Mouse (Mus musculus) bone marrow, adult 2 months (tissue): ENCODE data around the gene Kyat1.

ENCODE experiments used
- CTCF ChIP-seq: fragments of 200-500 bp; IDR thresholded peaks from 2 replicates; pipeline ENCODE4 v1.5.1; 2011; ENCODE audit warnings: low read length, control low read depth; ENCODE audit not compliant: control insufficient read depth, insufficient read depth
- POLR2A ChIP-seq: fragments of 200-500 bp; IDR thresholded peaks from 2 replicates; pipeline ENCODE4 v1.6.1; 2011; ENCODE audit warnings: low read depth, mild to moderate bottlenecking, control low read depth, low read length, borderline replicate concordance; ENCODE audit not compliant: control insufficient read depth

GRCm38 (mm10) chr2:30175897-30176296 is 29.8 kb downstream of the Kyat1 start:
- TF ChIP-seq POLR2A (no peak), CTCF (no peak; the same call in 1 of the 2 replicates)
